Mouse (Mus musculus) 3134 (cell line): ENCODE measurements around the gene Cx3cl1.

ENCODE experiments used
- DNase-seq: peaks from one replicate; pipeline ENCODE4 v3.0.0-alpha.2; 2011; ENCODE audit warnings: low spot score; ENCODE audit not compliant: insufficient read length; ENCODE audit errors: extremely low read depth

Gene Cx3cl1

DNA sequence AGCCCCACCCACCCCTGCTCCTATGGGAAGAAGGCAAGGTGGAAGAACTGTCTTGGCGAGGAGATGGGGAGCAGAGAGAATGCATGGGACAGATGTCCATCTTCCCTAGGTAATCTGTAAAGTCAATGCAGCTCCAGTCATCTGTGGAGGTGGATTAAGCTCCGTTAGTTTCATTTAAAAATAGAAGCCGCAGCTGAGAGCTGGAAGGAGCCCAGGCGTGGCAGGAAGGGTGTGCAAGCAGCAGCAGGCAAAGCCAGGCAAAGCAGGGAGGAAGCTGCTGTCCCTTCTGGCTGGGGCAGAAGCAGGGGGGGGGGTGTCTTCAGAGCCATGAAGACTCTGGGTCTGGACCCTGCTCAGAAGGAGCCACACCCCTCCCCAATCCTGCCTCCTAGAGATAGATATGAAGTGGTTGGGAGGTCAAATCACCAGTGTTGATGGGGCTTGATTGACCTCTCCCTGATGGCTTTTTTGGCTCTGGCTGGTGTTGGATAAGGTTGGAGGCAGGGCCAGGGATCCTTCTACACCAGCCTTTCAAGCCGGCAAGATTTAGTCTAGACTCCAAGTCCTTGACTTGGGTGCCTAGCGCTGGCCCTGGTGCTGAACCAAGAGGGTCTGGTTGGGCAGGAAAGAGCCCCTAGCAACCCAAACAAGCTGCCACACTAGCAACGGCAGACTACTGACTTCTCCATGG lies 28.6 kb downstream of the Cx3cl1 start:
- no peak for DNase-seq

DNA sequence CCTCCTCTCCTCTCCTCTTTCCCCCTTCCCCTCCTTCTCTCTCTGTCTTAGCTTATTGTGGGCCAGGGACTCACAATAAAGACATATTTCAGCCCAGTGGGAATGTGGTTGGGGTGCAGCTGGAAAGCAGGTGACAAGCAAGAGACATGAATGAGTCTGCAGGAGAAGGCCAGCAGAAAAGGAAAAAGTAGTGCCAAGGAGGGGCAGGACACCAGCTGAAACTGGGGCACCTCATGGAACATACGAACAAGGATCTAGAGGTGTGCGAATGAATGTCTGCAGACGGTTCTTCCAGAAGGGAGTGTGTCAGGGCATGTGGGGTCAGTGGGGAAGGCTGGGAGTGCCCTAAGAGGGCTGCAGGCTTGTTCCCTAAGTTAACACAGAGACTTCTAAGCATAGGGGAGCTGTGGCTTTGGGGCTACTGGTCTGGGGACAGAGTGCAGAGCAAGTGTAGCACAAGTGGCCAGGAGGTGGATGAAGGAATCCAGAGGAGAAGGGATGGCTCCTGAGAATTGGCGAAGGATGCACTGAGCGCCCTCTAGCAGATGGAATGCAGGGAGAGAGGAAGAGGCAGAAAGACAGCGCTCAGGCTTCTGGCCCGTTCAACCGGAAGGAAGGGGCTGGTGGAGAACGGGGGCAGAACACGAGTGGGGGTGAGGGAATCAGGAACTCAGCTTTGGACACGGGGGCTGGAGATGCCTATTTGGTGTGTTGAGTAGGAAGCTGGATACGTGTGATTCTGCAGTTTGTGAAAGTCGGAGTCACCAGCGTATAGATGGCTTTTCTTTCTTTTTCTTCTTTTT lies 29.7 kb downstream of the Cx3cl1 start:
- no peak for DNase-seq

DNA sequence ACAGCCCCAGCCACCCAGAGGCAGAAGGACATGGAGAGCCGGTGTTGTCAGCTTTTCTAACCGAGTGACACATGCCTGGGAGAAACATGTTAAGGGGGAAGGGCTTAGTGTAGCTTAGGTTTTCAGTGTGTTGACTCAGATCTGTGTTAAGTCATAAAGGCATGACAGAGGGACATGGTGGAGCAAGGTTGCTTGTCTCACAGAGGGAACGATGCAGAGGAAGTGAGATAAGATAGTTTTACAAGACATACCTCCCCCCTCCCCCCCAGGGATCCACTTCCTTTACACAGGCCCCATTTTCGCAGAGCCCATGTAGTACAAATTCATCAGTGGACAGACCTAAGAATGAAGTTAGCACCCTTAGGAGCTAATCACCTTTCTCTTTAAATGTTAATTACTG lies 30.6 kb downstream of the Cx3cl1 start:
- no peak for DNase-seq

DNA sequence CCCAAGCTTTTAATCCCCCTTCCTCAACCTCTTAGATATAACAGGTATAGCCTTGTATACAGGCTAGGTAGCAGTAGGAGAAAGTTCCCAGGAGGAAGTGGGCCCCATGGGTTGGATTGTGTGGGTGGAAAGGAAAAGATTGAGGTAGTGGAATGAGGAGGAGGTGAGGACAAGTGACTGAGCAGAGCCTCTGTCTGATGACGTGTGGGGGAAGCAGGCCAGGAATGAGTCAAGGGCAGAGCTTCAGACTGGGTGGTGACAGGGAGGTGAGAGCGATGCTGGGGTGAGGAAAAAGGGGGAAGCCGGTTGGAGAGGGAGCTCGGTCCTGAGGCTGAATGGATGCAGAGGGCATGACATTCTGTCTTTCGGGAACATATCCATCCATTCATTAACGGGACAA lies 31.7 kb downstream of the Cx3cl1 start:
- no peak for DNase-seq

DNA sequence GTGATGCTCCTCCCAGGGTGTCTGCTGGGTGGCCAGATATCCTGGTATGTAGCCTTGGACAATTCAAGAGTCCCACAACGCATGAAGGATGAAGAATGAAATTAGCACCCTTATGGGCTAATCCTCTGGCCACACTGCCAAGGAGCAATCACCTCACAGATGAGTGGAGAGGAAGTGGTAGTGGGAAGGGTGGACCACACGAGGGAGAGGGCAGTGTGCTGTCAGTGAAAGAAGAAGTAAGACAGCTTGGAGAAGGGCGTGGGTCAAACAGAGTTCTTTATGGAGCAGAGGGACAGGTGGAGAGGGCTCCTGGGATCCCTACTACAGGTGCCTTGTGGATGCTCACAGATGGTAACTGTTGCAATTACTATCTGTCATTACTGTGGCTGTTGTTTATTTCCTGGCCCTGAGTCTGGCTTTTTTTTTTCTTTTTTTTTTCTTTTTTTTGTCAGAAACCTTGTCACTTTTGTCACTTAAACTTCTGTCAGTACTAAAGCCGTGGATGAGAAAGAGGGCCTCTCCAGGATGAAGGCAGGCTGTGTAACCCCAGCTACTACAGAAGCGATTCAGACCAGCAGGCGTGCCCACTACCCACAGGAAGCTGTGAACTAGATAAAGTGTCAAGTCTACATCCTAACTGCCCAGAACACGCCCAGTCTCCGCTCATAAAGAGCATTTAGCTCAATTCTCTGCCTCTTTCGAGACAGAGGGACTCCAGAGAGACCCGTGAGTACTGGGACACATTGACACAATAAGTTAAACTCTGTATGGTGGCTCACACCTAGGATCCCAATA lies 32.9 kb downstream of the Cx3cl1 start:
- DNase-seq: no peak

DNA sequence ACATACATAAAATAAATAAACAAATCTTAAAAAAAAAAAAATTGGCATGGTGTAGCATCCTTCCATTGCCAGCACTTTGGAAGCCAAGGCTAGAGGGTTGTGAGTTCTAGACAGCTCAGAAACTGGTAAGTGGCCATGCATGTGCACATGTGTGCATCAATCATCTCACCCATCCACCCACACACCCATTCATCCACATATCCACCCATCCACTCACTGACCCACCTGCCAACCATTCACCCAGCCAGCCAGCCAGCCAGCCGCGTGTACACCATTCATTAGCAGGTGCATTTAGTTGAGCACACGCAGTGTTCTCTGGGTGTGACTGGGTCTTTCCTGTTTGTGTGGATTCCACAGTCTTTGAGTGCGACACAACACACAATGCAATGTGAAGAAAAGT lies 34.0 kb downstream of the Cx3cl1 start:
- DNase-seq: no peak

DNA sequence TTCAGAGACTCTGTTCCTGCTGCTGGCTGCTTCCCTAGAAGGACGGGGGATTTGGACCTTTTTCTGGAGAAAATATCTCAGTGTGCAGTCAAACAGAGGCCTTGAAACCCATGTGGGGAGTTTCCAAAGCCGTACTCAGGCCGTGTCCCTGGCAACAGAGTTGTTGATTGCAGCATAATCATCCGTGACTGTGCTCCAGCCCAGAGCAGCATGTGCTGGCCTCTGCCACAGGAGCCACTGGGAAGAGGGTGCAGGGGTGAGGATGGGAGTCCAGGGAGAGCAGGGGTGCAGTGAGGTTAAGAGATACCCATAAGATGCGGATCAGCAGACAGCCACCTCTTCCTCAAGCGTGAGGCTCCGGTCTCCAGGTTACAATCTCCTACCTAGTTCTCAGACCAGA lies 35.7 kb downstream of the Cx3cl1 start:
- DNase-seq: no peak

DNA sequence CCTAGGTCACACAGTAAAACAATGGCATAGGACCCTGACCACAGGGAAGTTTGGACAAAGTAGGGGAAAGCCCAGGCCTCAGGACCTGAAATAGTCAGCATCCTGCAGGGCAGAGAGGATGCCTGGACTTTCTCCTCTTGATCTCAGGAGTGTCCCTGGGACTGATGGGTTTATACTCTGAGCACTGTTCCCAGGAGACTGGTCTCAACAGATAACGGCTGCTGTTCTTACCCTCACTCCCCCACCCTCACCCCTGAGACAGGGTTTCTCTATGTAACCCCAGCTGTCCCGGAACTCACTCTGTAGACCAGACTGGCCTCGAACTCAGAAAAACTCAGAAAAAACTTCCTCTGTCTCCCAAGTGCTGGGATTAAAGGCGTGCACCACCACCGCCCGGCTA lies 36.6 kb downstream of the Cx3cl1 start:
- no peak for DNase-seq

DNA sequence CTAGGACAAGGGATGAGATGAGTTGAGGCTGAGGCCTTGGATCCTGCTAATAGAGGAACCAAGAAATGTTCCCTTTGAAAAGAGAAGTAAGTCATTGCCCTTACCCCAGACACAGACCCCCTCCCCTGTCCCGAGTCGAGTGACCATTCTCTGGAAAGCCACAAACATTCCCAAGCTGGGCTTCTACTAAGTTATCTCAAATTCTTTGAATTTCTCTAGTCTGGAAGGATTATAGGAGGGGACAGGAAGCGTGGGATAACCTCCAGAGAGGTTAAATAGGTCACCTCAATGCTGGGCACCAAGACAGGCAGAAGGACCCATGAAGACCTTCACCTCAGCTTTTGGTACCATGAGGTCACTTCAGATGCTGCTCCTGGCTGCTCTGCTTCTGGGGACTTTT lies 38.3 kb downstream of the Cx3cl1 start, which contains the start of gene Ccl17:
Ccl17 (plus strand) TSS at position 301 of the 400 bp plus-strand sequence.
- DNase-seq: no peak

DNA sequence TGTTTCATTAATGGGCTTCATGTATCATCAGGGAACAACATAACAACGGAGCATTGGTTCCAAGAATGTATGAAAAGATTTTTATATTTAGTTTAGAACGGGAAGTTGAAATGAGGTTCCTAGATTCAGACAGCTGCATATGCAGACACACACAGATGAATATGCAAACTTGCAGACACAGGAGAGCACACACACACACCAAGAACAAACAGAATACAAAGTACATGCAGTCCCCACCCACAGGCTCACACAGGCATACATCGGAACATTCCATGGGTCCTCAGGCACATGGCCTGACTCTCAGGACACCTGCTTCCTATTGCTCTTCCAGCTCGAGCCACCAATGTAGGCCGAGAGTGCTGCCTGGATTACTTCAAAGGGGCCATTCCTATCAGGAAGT lies 39.0 kb downstream of the Cx3cl1 start:
- no peak for DNase-seq

DNA sequence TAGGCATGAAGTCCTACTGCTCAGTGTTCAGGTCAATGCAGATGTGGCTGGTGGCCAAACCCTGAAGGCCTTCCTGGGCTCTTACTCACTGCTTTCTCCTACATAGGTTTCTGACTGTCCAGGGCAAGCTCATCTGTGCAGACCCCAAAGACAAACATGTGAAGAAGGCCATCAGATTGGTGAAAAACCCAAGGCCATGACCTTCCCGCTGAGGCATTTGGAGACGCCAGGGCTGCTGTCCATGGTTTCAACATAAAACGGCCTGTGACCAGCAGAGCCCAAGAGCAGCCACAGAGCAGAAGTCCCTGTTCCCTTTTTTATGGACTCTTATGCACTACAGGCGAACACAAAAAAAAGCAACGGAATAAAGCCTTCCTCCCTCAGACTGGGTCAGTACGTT lies 39.8 kb downstream of the Cx3cl1 start:
- DNase-seq: no peak

DNA sequence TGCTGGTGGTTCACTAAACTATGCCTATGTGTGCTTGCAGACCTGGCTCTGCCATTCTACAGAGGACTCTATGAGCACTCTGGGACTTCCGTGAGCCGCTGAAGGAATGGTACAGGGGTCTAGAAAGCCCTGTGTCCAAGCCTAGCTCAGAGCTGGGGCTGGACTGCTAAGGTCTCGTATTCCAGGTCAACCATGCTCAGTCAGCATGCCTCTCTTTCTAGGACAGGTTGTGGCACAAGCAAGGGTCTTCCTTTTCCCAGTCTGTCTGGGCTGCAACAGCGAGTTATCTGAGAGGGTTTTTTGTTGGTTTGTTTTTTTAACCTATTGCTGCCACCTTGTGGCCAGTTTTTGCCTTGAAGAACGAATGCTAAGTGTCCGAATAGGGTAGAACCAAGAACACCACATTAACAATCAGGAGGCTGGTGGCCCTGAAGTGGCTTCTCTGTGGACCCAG lies 40.9 kb downstream of the Cx3cl1 start:
- DNase-seq: peak; percentile 46

DNA sequence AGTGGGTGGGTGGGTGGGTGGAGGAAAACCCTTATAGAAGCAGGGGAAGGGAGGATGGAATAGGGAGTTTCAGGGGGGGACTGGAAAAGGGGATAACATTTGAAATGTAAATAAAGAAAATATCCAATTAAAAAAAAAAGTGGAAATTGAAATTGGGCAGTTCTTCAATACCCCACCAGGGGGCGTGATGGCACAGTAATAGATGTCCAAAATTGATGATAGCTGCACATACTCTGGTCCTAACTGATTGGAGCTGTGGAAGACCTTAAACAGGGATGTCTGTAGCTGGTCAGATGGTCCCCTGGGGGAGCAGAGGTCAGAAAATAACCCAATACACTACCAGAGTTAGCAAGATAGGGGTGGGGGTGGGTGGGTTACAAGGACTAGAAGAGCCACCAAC lies 42.7 kb downstream of the Cx3cl1 start:
- no peak for DNase-seq

DNA sequence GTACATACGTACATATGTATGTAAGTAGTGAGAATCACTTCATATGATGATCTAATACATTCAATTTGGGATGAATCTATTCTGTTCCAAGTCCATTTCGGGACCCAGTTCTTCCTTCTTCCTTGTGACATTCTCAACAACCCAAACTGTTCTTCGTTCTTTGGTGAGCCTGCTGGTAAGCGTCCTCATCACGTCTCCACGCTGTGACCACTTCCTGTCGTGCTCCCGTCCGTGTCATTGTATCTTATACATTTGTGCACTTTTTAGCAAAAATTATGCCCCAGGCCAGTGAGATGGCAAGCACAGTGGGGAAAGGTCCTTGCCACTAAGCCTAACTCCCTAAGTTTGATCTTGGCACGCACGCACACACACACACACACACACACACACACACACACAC lies 46.1 kb downstream of the Cx3cl1 start:
- no peak for DNase-seq

DNA sequence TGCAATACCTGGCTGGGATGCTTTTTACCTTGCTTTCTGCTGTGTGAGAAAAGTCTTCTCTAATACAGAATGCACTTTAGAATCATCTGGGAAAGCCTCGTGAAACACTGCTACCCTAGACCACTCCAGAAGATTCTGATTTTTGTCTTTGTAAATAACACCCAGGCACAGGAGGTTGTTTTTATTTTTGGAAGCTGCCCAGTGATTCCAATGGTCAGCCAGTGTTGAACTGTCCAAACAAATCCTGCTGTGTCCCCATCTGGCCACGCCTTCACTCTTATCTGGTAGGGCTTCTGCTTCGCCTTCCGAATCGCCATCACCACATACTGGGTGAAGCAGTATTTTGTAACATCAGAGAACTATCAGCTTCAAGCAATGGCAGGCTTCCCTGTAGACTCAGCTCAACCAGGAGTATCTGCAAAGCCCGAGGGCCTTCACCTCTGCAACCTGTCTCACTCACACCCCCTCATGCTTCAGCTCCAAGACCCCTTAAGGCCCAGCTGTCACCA lies 47.9 kb downstream of the Cx3cl1 start:
- DNase-seq: no peak

DNA sequence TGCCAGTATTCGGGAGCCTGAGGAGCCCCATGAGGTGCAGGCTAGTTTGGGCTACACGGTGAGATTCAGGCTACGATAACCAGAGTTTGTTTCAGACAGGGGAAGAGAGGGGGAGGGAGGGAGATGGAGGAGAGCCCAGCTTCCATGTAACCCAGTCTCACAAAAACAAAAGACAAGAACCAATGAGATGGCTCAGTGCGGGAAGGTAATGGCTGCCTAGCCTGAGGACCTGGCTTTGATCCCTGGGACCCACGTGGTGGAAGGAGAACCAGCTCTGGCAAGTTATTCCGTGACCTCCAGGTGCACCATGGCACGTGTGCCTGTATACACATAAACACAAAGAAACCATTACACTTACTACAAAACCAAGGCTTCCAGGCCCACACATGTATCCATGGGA lies 48.7 kb downstream of the Cx3cl1 start:
- no peak for DNase-seq

DNA sequence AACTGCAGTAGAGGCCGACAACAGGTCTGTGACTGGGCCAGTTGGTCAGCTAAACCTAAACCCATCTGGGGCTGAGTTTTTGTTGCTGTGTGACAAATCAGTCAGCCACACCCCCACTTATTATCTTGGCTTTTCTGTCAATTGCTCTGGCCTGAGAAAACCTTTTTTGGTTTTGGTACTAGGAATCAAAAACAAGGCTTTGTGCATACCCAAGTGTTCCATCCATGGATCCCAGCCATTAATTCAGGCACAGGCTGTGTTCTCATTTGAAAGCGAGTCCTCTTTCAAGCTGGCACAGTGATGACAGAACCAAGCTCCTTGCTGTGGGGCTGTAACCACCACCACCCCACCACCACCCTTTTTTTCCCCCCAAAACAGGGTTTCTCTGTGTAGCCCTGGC lies 49.6 kb downstream of the Cx3cl1 start:
- no peak for DNase-seq

DNA sequence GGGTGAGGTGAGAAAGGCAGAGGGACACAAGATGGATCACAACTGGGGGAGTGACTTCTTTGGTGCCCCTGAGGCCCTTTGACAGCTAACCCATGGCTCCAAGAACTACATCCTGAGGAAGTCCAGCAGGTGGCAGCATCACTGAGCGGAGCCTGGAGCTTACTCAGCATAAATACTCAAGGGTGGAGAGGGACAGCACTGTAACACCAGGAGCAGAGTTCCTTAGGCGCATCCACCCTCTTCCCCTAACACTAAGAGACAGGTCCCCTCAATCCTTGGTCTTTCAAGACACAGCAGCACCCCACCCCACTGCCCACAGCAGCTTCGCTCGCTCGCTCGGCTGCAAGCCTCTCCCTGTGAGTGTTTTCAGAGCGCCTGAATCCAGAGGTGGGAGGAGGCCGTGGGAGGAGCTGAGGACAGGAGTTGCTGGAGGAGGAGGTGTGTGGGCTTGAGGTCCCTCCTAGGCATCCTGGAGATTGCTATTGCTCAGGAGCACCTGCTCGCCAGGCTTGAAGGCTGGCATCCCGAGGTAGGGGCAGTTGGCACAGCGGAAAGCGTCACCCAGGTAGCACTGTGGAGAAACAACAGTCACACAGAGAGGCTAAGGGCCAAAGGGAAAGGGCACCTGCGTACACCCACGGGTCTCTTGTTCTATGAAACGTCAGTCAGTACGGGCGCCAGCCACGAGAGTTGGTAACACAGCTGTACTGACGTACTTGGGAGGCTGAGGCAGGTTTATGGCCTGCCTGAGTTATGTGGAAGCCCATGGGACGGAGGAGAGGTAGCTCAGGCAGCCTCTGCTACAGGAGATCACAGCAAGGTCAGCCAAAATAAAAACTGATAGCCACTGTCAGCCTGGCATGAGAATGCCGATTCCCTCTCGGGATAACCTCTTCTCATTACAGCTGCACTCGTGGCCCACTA lies 51.1 kb downstream of the Cx3cl1 start:
- DNase-seq: peak; percentile 42

DNA sequence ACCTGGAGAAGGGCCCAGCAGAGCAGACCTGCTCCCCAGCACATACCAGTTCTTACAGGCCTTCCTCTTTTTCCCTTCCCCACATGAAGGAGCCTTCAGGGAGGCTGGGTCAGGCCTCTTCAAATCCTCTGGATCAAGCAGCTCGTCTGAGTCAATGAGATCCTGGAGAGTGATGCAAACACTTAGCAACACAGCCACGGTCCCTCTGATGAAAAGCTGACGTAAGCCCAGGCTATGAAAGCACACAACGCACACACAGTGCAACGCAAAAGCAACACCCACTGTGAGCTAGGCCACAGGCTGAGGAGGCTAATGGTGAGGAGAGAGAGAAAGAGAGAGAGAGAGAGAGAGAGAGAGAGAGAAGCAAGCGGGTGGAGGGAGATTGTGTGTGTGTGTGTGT lies 53.4 kb downstream of the Cx3cl1 start:
- DNase-seq: no peak

DNA sequence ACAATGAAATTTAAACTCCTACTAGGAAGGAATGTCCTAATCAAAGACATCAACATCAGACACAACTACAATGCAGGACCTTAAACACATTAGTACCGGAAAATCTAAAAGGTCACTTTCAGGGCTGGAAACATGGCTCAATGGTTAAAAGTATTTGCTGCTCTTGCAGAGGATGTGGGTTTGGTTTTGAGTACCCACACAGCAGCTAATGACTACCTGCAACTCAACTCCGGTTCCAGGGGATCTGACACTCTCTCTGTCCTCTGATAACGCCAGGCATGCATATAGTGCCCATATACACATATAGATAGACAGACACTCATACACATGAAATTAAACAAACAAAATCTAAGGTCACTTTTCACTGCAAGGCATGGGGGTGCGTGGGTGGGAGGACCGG lies 54.4 kb downstream of the Cx3cl1 start:
- DNase-seq: no peak
